Mouse (Mus musculus): ENCODE measurements around the gene Slc39a11.

GRCm38 (mm10) chr11:113276518-113276917 is 373.4 kb downstream of the Slc39a11 start:
- TF ChIP-seq GATA1 (IDR thresholded peaks at IDR 0.05; ENCODE audit: low read length): no peak
- TF ChIP-seq TAL1 (IDR thresholded peaks at IDR 0.05; ENCODE audit: low read length): no peak
